Mouse (Mus musculus) MEL (cell line): ENCODE data around the gene Mbtd1. TPM values are rescaled to one million over a fixed set of nuclear protein-coding genes. Genes with fewer than 3 reads are reported as not detected.

Experiments used
- polyA plus RNA-seq, 2 experiments: library from polyadenylated mRNA; stranded (reverse) in 1 of 2; unstranded in 1 of 2; fragments of >175 nt in 1 of 2; fragments of >200 nt in 1 of 2; gene quantifications; 2 replicates each; pipeline versions ENCODE4 v1.2.1 to v1.2.4; 2012; ENCODE audit warnings: low replicate concordance in 2 of 2, low read depth in 1 of 2; ENCODE audit not compliant: insufficient read length in 2 of 2, insufficient read depth in 1 of 2, missing spikeins in 1 of 2
- total RNA-seq: library from RNA; depleted of rRNA; stranded (reverse); fragments of 300-350 nt; gene quantifications from 2 replicates; pipeline ENCODE4 v1.2.3, GENCODE M21; 2012; rRNA removed

Gene Mbtd1
- total and polyA plus RNA-seq, 3 experiments = 43.0 to 3,192 (median 51.8) TPM

Other genes with a start within 250 kb of the Mbtd1 start
- 102 and 111 TPM in 2 replicates for gene Utp18, start 86 bp upstream of the Mbtd1 start, total RNA-seq
- 10 to 100 TPM in 1 of 2 experiments, not detected in 1; 63.4 TPM for gene Utp18, start 86 bp upstream of the Mbtd1 start, polyA plus RNA-seq
- 530 and 612 TPM in 2 replicates for gene Nme2, start 70.4 kb downstream of the Mbtd1 start, total RNA-seq
- gene Nme2, start 70.4 kb downstream of the Mbtd1 start, polyA plus RNA-seq = 100 to 1,000 TPM in 1 of 2 experiments, not detected in 1; 126 TPM
- gene Gm20390, start 82.4 kb downstream of the Mbtd1 start, total RNA-seq = 673 and 732 TPM in 2 replicates
- 100 to 1,000 TPM in 1 of 2 experiments, not detected in 1; 760 TPM for gene Gm20390, start 82.4 kb downstream of the Mbtd1 start, polyA plus RNA-seq
- 210 and 253 TPM in 2 replicates for gene Nme1, start 82.7 kb downstream of the Mbtd1 start, total RNA-seq
- gene Nme1, start 82.7 kb downstream of the Mbtd1 start, polyA plus RNA-seq = 100 to 1,000 TPM in 1 of 2 experiments, not detected in 1; 131 TPM
- gene Spag9, start 110.2 kb downstream of the Mbtd1 start, total RNA-seq = 19.1 and 20.6 TPM in 2 replicates
- gene Spag9, start 110.2 kb downstream of the Mbtd1 start, polyA plus RNA-seq = 100 to 1,000 TPM in 1 of 2 experiments, 10 to 100 TPM in 1; 18.9 to 279 TPM